In the genomic region with DNA sequence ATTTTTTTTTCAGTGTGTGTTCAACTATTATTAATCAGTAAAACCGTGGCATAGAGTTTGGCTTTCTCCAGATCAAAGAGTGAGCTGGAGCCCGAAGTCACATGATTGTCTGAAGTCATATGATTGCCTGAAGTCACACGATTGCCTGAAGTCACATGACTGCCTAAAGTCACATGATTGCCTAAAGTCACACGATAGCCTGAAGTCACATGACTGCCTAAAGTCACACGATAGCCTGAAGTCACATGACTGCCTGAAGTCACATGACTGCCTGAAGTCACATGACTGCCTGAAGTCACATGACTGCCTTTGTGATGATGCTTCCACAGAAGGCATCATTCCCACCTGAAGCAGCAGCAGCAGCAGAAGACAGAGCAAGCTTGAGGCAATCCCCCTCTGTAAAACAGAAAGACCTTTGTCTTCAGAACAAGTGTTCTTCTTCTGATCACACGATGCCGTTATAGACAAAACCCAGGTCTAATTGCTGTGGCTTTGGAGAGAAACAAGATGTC, we compare ENCODE assay signal across 21 mouse cellular contexts.
DNase-seq lines count a peak whose midpoint lies in the region; ATAC-seq and TF ChIP-seq lines count a peak whose summit lies in the region.
"Had no signal": no experiment of that assay in that cellular context is flagged by ENCODE, and none has a peak within 500 bp of the region (broad histone marks: within the 10 kb centered on the region; RNA-seq: fewer than 3 reads in every experiment).

No protein-coding gene starts in this region.

- no peak overlapping the region for H3K4me2 ChIP-seq in forebrain, embryonic 16.5 days (ENCODE audit: low read length)
- H3K4me2 ChIP-seq: embryonic facial prominence, embryonic 13.5 days; forebrain, embryonic 12.5 days; heart, embryonic 12.5 days; hindbrain, embryonic 15.5 days had no signal

- H3K27ac ChIP-seq in testis, adult 2 months (ENCODE audit: control insufficient read depth, insufficient read depth, low read depth, low read length) = no peak overlapping the region
- no peak overlapping the region for H3K27ac ChIP-seq in forebrain, embryonic 16.5 days (ENCODE audit: low read length)
- H3K27ac ChIP-seq: embryonic facial prominence, embryonic 13.5 days; forebrain, embryonic 12.5 days; hindbrain, embryonic 15.5 days had no signal

- ATAC-seq in CD4-positive, CD25-positive, alpha-beta regulatory T cell, adult 4 months = no peak
- no peak for ATAC-seq in forebrain, embryonic 16.5 days
- ATAC-seq: activated CD4-positive, CD25-positive, alpha-beta regulatory T cell, adult 4 months; forebrain, postnatal 0 days; intestine, embryonic 16.5 days had no signal

- no peaks in the 10 kb centered on the region for H3K27me3 ChIP-seq in testis, adult 2 months (ENCODE audit: control insufficient read depth, insufficient read depth, low read length)
- H3K27me3 ChIP-seq in forebrain, embryonic 16.5 days (replicated peaks; ENCODE audit: control insufficient read depth, insufficient read depth, low read length) = no peaks in the 10 kb centered on the region
- H3K27me3 ChIP-seq: embryonic facial prominence, embryonic 13.5 days; forebrain, embryonic 12.5 days; heart, embryonic 12.5 days; hindbrain, embryonic 15.5 days had no signal

- H3K9me3 ChIP-seq in forebrain, embryonic 16.5 days (ENCODE audit: control insufficient read depth, low read length) = no peaks in the 10 kb centered on the region
- H3K9me3 ChIP-seq: hindbrain, embryonic 15.5 days had no signal

- 93% methylated on average over 7 of the region's 7 CpGs for WGBS in forebrain, embryonic 16.5 days

- H3K9ac ChIP-seq in forebrain, embryonic 16.5 days (replicated peaks; ENCODE audit: low read depth, low read length) = no peak overlapping the region
- H3K9ac ChIP-seq: embryonic facial prominence, embryonic 13.5 days; forebrain, embryonic 12.5 days; forebrain, postnatal 0 days; heart, embryonic 12.5 days; hindbrain, embryonic 15.5 days had no signal

- H3K4me1 ChIP-seq in testis, adult 2 months (ENCODE audit: control insufficient read depth, insufficient read depth, low read length) = no peaks in the 10 kb centered on the region
- no peaks in the 10 kb centered on the region for H3K4me1 ChIP-seq in forebrain, embryonic 16.5 days (replicated peaks; ENCODE audit: control insufficient read depth, insufficient read depth, low read length)
- H3K4me1 ChIP-seq: embryonic facial prominence, embryonic 13.5 days; forebrain, embryonic 12.5 days; heart, embryonic 12.5 days; hindbrain, embryonic 15.5 days had no signal

- peak overlapping the region; percentile 44 for H3K4me3 ChIP-seq in testis, adult 2 months (ENCODE audit: control insufficient read depth, low read depth, low read length)
- no peak overlapping the region for H3K4me3 ChIP-seq in forebrain, embryonic 16.5 days (replicated peaks; ENCODE audit: low read length)
- H3K4me3 ChIP-seq: embryonic facial prominence, embryonic 13.5 days; forebrain, embryonic 12.5 days; heart, embryonic 12.5 days; hindbrain, embryonic 15.5 days had no signal

- no peak for TF ChIP-seq CTCF in testis, adult 2 months (IDR thresholded peaks at IDR 0.05; ENCODE audit: control insufficient read depth, insufficient read depth, insufficient replicate concordance, low read depth, low read length)

- DNase-seq in CD4-positive, CD25-positive, alpha-beta regulatory T cell, adult 2 months (ENCODE audit: low read depth, low spot score) = peak; percentile 13
- no peak for DNase-seq in testis, postnatal 14 days (ENCODE audit: low spot score)
- DNase-seq in ZHBTc4 (ENCODE audit: low read depth, low spot score) = peak; percentile 51
- DNase-seq in urinary bladder, postnatal 4 days (ENCODE audit: low spot score in 2 of 2) = no peak
- DNase-seq: adrenal gland, adult 2 months; adrenal gland, postnatal 25 days; cerebellum, adult 18-20 months; cerebellum, adult 9-11 months; cerebellum, postnatal 36 days; forebrain, postnatal 0 days; gastrocnemius, postnatal 14 days; heart, postnatal 36 days had no signal

- TF ChIP-seq POLR2A in testis, adult 2 months (IDR thresholded peaks at IDR 0.05; ENCODE audit: control insufficient read depth, low read depth, low read length) = no peak

- no peaks in the 10 kb centered on the region for H3K36me3 ChIP-seq in testis, adult 2 months (ENCODE audit: control insufficient read depth, insufficient read depth, low read length)
- H3K36me3 ChIP-seq in forebrain, embryonic 16.5 days (ENCODE audit: control insufficient read depth, insufficient read depth) = no peaks in the 10 kb centered on the region
- H3K36me3 ChIP-seq: forebrain, embryonic 12.5 days had no signal

Comparison
In these comparisons a context has a peak if more than half of its experiments do, and no peak if none do; other contexts are left out.
1. DNase-seq: peak in CD4-positive, CD25-positive, alpha-beta regulatory T cell, adult 2 months (single experiment) and ZHBTc4 (single experiment); none in testis, postnatal 14 days (single experiment) and urinary bladder, postnatal 4 days (0 of 2).